Mouse (Mus musculus) stomach, embryonic 14.5 days (tissue): Measurements from ENCODE around the gene Ssh3. TPM values are rescaled to one million over a fixed set of nuclear protein-coding genes. Genes with fewer than 3 reads are reported as not detected.

ENCODE experiments used
- ATAC-seq: fragments of 200-750 bp; cut with Nextera tagmentation; 2 replicates; pipeline ENCODE4 v1.8.0; 2017; ENCODE audit warnings: low read depth, moderate TSS enrichment; ENCODE audit not compliant: insufficient number of reproducible peaks, insufficient read depth, low FRiP score
- H3K27ac ChIP-seq: fragments of 300-500 bp; sonication (generic); 2 replicates; pipeline ENCODE4 v1.5.1; 2014; ENCODE audit warnings: mild to moderate bottlenecking, low read length, moderate library complexity, mixed read lengths
- H3K27me3 ChIP-seq: fragments of 300-500 bp; sonication (generic); 2 replicates; pipeline ENCODE4 v1.6.1; 2014; ENCODE audit warnings: low read length, control low read depth, mixed read lengths; ENCODE audit not compliant: control insufficient read depth, insufficient read depth
- H3K36me3 ChIP-seq: fragments of 300-500 bp; sonication (generic); 2 replicates; pipeline ENCODE4 v1.6.1; 2014; ENCODE audit warnings: mild to moderate bottlenecking, control low read depth, low read length, moderate library complexity, mixed read lengths; ENCODE audit not compliant: control insufficient read depth, insufficient read depth
- H3K4me1 ChIP-seq: fragments of 300-500 bp; sonication (generic); 2 replicates; pipeline ENCODE4 v1.6.1; 2014; ENCODE audit warnings: low read length, control low read depth, mixed read lengths; ENCODE audit not compliant: control insufficient read depth, insufficient read depth
- H3K4me2 ChIP-seq: fragments of 300-500 bp; sonication (generic); replicated peaks from 2 replicates; pipeline ENCODE4 v1.6.1; 2014; ENCODE audit warnings: low read depth, low read length, control low read depth
- H3K4me3 ChIP-seq: fragments of 300-500 bp; sonication (generic); 2 replicates; pipeline ENCODE4 v1.5.1; 2014; ENCODE audit warnings: low read depth, low read length, control low read depth
- H3K9ac ChIP-seq: fragments of 300-500 bp; sonication (generic); replicated peaks from 2 replicates; pipeline ENCODE4 v1.6.1; 2014; ENCODE audit warnings: low read depth, mild to moderate bottlenecking, control low read depth, low read length, moderate library complexity, mixed read lengths
- H3K9me3 ChIP-seq: fragments of 300-500 bp; sonication (generic); 2 replicates; pipeline ENCODE4 v1.6.1; 2016; ENCODE audit warnings: low read depth, low read length, control low read depth; ENCODE audit not compliant: control insufficient read depth
- WGBS: fragments of 180-500 bp; shearing (Covaris S2); extraction: QIAGEN DNeasy Blood & Tissue Kit; methylation state at CpG from one replicate; pipeline ENCODE4 v1.1.7; 2014; 5-methylcytosine and 5-hydroxymethylcytosine counted together
- polyA plus RNA-seq: library from polyadenylated mRNA; unstranded; fragments of >200 nt; fragmentation: Nextera tagmentation; extraction: Ambion mirVana; gene quantifications from 2 replicates; pipeline ENCODE4 v1.2.1, GENCODE M21; 2014

The Ssh3 gene
- polyA plus RNA-seq, 1 experiment from 2014 or later, result 27.9 TPM

- whole genome bisulfite sequencing, result 89% methylated on average over 7 of the region's 7 CpGs
Observed at GRCm38 (mm10) chr19:4299126-4299525, 30.1 kb upstream of the Ssh3 start.

GRCm38 (mm10) chr19:4298322-4299121 is 29.5 kb upstream of the Ssh3 start:
- Histone ChIP-seq H3K4me2 (no peak overlapping the region), H3K9me3 (no peaks in the 10 kb centered on the region), H3K27me3 (no peaks in the 10 kb centered on the region), H3K4me3 (no peak overlapping the region), H3K27ac (no peak overlapping the region), H3K4me1 (peaks cover 48% of the 10 kb centered on the region), H3K36me3 (no peaks in the 10 kb centered on the region), H3K9ac (no peak overlapping the region)
- no peak for ATAC-seq
- WGBS, result 86% methylated on average over 17 of the region's 17 CpGs

More at GRCm38 (mm10) chr19:4299126-4299525, 30.1 kb upstream of the Ssh3 start:
- Histone ChIP-seq H3K4me3 (no peak overlapping the region), H3K27ac (no peak overlapping the region), H3K27me3 (no peaks in the 10 kb centered on the region), H3K36me3 (no peaks in the 10 kb centered on the region), H3K9ac (no peak overlapping the region), H3K4me2 (no peak overlapping the region), H3K9me3 (no peaks in the 10 kb centered on the region), H3K4me1 (peaks cover 54% of the 10 kb centered on the region)
- ATAC-seq, result no peak

- Histone ChIP-seq H3K9ac (no peak overlapping the region), H3K36me3 (peaks cover 1% of the 10 kb centered on the region; the same call in 1 of the 2 replicates), H3K4me1 (peaks cover 42% of the 10 kb centered on the region), H3K9me3 (no peaks in the 10 kb centered on the region), H3K4me3 (no peak overlapping the region), H3K4me2 (no peak overlapping the region), H3K27ac (no peak overlapping the region; the same call in 1 of the 2 replicates), H3K27me3 (no peaks in the 10 kb centered on the region)
- no peak for ATAC-seq
- 89% methylated on average over 5 of the region's 5 CpGs for WGBS
Observed at GRCm38 (mm10) chr19:4297851-4298250, 28.9 kb upstream of the Ssh3 start.

GRCm38 (mm10) chr19:4296611-4297010 is 27.6 kb upstream of the Ssh3 start:
- Histone ChIP-seq H3K4me1 (peaks cover 33% of the 10 kb centered on the region), H3K9ac (no peak overlapping the region), H3K27ac (0 out of 2 replicates have a peak overlapping the region, but pooled peaks have one; percentile 39), H3K4me3 (no peak overlapping the region), H3K9me3 (no peaks in the 10 kb centered on the region), H3K4me2 (no peak overlapping the region), H3K36me3 (peaks cover 14% of the 10 kb centered on the region), H3K27me3 (no peaks in the 10 kb centered on the region)
- no peak for ATAC-seq
- WGBS, result 76% methylated on average over 2 of the region's 2 CpGs

GRCm38 (mm10) chr19:4295391-4295790 is 26.4 kb upstream of the Ssh3 start:
- H3K4me1 ChIP-seq, result peaks cover 21% of the 10 kb centered on the region
- no peak for ATAC-seq
- H3K9me3 ChIP-seq, result no peaks in the 10 kb centered on the region
- H3K27ac ChIP-seq, result no peak overlapping the region
- H3K9ac ChIP-seq, result no peak overlapping the region
- no peak overlapping the region for H3K4me2 ChIP-seq
- H3K27me3 ChIP-seq, result no peaks in the 10 kb centered on the region
- WGBS, result 91% methylated on average over 4 of the region's 4 CpGs
- H3K4me3 ChIP-seq, result no peak overlapping the region
- peaks cover 26% of the 10 kb centered on the region for H3K36me3 ChIP-seq

- Histone ChIP-seq H3K4me2 (no peak overlapping the region), H3K9ac (no peak overlapping the region), H3K4me1 (peaks cover 14% of the 10 kb centered on the region; the same call in 1 of the 2 replicates), H3K27ac (no peak overlapping the region), H3K36me3 (peaks cover 35% of the 10 kb centered on the region), H3K9me3 (no peaks in the 10 kb centered on the region), H3K27me3 (no peaks in the 10 kb centered on the region), H3K4me3 (no peak overlapping the region)
- ATAC-seq, result no peak
- 64% methylated on average over 14 of the region's 14 CpGs for WGBS
Observed at GRCm38 (mm10) chr19:4294381-4295097, 25.6 kb upstream of the Ssh3 start.

GRCm38 (mm10) chr19:4291161-4291560 is 22.2 kb upstream of the Ssh3 start:
- no peak overlapping the region for H3K27ac ChIP-seq
- no peak overlapping the region for H3K9ac ChIP-seq
- H3K9me3 ChIP-seq, result no peaks in the 10 kb centered on the region
- no peak for ATAC-seq
- H3K27me3 ChIP-seq, result no peaks in the 10 kb centered on the region
- H3K4me2 ChIP-seq, result no peak overlapping the region
- peaks cover 67% of the 10 kb centered on the region for H3K36me3 ChIP-seq
- no peak overlapping the region for H3K4me3 ChIP-seq
- no peaks in the 10 kb centered on the region for H3K4me1 ChIP-seq
- 85% methylated on average over 11 of the region's 11 CpGs for WGBS

GRCm38 (mm10) chr19:4290749-4291148 is 21.8 kb upstream of the Ssh3 start:
- Histone ChIP-seq H3K4me2 (no peak overlapping the region), H3K9me3 (no peaks in the 10 kb centered on the region), H3K36me3 (peaks cover 70% of the 10 kb centered on the region), H3K27ac (no peak overlapping the region), H3K27me3 (no peaks in the 10 kb centered on the region), H3K9ac (no peak overlapping the region), H3K4me1 (no peaks in the 10 kb centered on the region), H3K4me3 (no peak overlapping the region)
- no peak for ATAC-seq
- WGBS, result 73% methylated on average over 15 of the region's 15 CpGs
